Mouse (Mus musculus): ENCODE measurements around the gene Elmo1. TPM values are rescaled to one million over a fixed set of nuclear protein-coding genes. Genes with fewer than 3 reads are reported as not detected.
"Not testable (repeated sequence)": the region's sequence is repeated elsewhere in the genome, so short reads cannot be mapped to it uniquely, and the experiment has no call there.

Elmo1 gene
- polyA plus RNA-seq, 1 experiment from 2014 or later: 17.8 TPM

- H3K9me3 ChIP-seq: no peaks in the 10 kb centered on the region
- H3K4me2 ChIP-seq: no peak overlapping the region
- 77% methylated on average over 5 of the region's 5 CpGs for WGBS
- no peak overlapping the region for H3K27ac ChIP-seq
- H3K36me3 ChIP-seq (replicated peaks): no peaks in the 10 kb centered on the region
- H3K27me3 ChIP-seq: no peaks in the 10 kb centered on the region
- H3K4me3 ChIP-seq (replicated peaks): no peak overlapping the region
- H3K9ac ChIP-seq: no peak overlapping the region
- H3K4me1 ChIP-seq: no peaks in the 10 kb centered on the region
- ATAC-seq (ENCODE audit: low FRiP score): no peak
Observed at GRCm38 (mm10) chr13:20632477-20632876, 542.1 kb downstream of the Elmo1 start.

DNA sequence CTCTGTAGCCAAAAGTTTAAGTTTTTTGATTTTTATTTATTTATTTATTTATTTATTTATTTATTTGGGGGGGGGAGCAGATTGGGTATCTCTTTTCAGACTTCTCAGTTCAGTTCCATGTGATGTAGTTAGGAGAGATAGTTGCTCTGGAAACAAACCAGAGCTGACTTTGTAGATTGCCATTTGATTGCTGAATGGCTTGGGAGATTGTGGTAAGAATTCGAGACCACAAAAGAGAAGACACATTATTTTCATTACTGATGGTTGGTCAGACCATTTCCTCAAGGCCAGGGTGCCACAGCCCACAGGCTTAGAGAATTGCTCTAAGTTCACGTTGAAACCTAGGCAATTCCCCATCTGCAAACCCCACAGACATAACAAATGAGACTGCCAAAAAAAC, 544.3 kb downstream of the Elmo1 start:
- H3K9me3 ChIP-seq; H3K36me3 ChIP-seq (replicated peaks); H3K4me2 ChIP-seq; H3K4me1 ChIP-seq; H3K27me3 ChIP-seq; H3K27ac ChIP-seq; ATAC-seq (ENCODE audit: low FRiP score); H3K4me3 ChIP-seq (replicated peaks); H3K9ac ChIP-seq: not testable (repeated sequence)
- WGBS: 80% methylated on average over 2 of the region's 2 CpGs

DNA sequence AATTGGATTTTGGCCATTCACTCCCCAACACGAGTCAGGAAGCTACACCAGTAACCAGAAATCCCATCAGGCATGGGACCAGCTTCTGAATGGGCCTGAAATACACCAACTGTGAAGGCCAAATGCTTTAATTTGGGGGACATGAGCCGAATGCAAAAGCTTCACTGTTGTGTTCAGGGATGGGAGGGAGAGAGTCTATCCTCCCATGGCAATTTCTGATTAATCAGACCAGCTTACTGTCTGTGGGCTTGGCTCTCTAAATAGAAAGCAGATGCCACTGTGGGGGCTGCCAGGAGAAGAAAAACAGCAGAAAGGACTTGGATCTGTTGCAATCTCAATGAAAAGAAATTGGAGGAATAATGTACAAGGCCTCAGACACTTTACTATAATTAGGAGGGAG, 545.2 kb downstream of the Elmo1 start:
- ATAC-seq (ENCODE audit: low FRiP score): no peak
- H3K27me3 ChIP-seq: no peaks in the 10 kb centered on the region
- H3K4me2 ChIP-seq: no peak overlapping the region
- H3K9me3 ChIP-seq: no peaks in the 10 kb centered on the region
- WGBS: 70% methylated on average over 2 of the region's 2 CpGs
- no peak overlapping the region for H3K4me3 ChIP-seq (replicated peaks)
- H3K27ac ChIP-seq: no peak overlapping the region
- no peaks in the 10 kb centered on the region for H3K4me1 ChIP-seq
- H3K36me3 ChIP-seq (replicated peaks): no peaks in the 10 kb centered on the region
- no peak overlapping the region for H3K9ac ChIP-seq

Data from forebrain, embryonic 12.5 days (tissue).